In the genomic region with DNA sequence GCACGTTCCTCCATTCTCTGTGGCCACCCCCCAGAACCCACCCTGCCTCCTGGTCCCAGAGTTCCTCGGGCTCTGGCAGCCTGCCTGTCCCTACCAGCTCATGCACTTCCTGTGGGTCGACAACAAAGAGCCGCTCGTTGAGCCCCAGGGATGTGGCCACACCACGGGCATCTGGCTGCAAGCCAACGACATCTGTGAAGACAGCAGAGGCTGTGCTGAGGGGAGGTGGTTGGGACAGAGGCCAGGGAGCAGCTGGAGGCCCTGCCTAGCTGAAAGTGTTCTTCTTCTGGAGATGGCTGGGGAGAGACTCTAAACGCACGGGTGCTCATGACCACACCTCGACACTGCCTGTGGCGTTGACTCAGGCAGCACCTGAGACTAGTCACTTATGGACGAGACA, we compare ENCODE assay signal across 8 mouse cellular contexts. TPM values are rescaled to one million over a fixed set of nuclear protein-coding genes. Genes with fewer than 3 reads are reported as not detected.
DNase-seq lines count a peak whose midpoint lies in the region; ATAC-seq and TF ChIP-seq lines count a peak whose summit lies in the region.

No protein-coding gene starts in this region.

- H3K36me3 ChIP-seq in heart, adult 2 months (ENCODE audit: control insufficient read depth, insufficient read depth, low read length): peaks cover 13% of the 10 kb centered on the region
- peaks cover 16% of the 10 kb centered on the region for H3K36me3 ChIP-seq in kidney, embryonic 14.5 days (ENCODE audit: control insufficient read depth, insufficient read depth, low read length)
- peaks cover 2% of the 10 kb centered on the region; the same call in 1 of the 2 replicates for H3K36me3 ChIP-seq in limb, embryonic 11.5 days (ENCODE audit: control insufficient read depth, insufficient read depth, low read length)
- no peaks in the 10 kb centered on the region for H3K36me3 ChIP-seq in stomach, embryonic 14.5 days (ENCODE audit: control insufficient read depth, insufficient read depth, low read length)

- TF ChIP-seq POLR2A in heart, adult 2 months (IDR thresholded peaks at IDR 0.05; ENCODE audit: insufficient read depth, low read depth, low read length): no peak

- no peak overlapping the region for H3K4me3 ChIP-seq in heart, adult 2 months
- H3K4me3 ChIP-seq in kidney, embryonic 14.5 days (ENCODE audit: low read length): no peak overlapping the region
- H3K4me3 ChIP-seq in limb, embryonic 11.5 days (ENCODE audit: low read depth, low read length): no peak overlapping the region
- H3K4me3 ChIP-seq in stomach, embryonic 14.5 days (ENCODE audit: low read depth, low read length): no peak overlapping the region

- intact Hi-C loops in heart, adult 2 months (cut with DNase I): loop anchor here (2.0 kb wide), 1 partner anchor 26 kb away; no protein-coding TSS in a partner anchor

- H3K27ac ChIP-seq in heart, adult 2 months: peak overlapping the region; percentile 26; the same call in 1 of the 2 replicates
- H3K27ac ChIP-seq in kidney, embryonic 14.5 days (ENCODE audit: low read depth, low read length): no peak overlapping the region
- 0 out of 2 replicates have a peak overlapping the region, but pooled peaks have one; percentile 26 for H3K27ac ChIP-seq in limb, embryonic 11.5 days (replicated peaks; ENCODE audit: low read depth, low read length)
- peak overlapping the region; percentile 22; the same call in 1 of the 2 replicates for H3K27ac ChIP-seq in stomach, embryonic 14.5 days (ENCODE audit: low read length)

- H3K4me1 ChIP-seq in heart, adult 2 months (ENCODE audit: control insufficient read depth, insufficient read depth, low read length): peaks cover 14% of the 10 kb centered on the region
- H3K4me1 ChIP-seq in kidney, embryonic 14.5 days (ENCODE audit: control insufficient read depth, insufficient read depth, low read length): peaks cover 20% of the 10 kb centered on the region
- peaks cover 14% of the 10 kb centered on the region for H3K4me1 ChIP-seq in limb, embryonic 11.5 days (ENCODE audit: control insufficient read depth, insufficient read depth, low read length)
- peaks cover 20% of the 10 kb centered on the region for H3K4me1 ChIP-seq in stomach, embryonic 14.5 days (ENCODE audit: control insufficient read depth, insufficient read depth, low read length)

- H3K79me2 ChIP-seq in heart, adult 2 months (replicated peaks; ENCODE audit: control insufficient read depth, insufficient read depth, low read length): no peaks in the 10 kb centered on the region

- H3K4me2 ChIP-seq in kidney, embryonic 14.5 days (replicated peaks; ENCODE audit: low read depth, low read length): no peak overlapping the region; the same call in 1 of the 2 replicates
- no peak overlapping the region for H3K4me2 ChIP-seq in limb, embryonic 11.5 days (ENCODE audit: low read depth, severe bottlenecking)
- H3K4me2 ChIP-seq in stomach, embryonic 14.5 days (replicated peaks; ENCODE audit: low read depth, low read length): no peak overlapping the region

- WGBS in heart, adult 2 months: 12% methylated on average over 12 of the region's 12 CpGs
- 36% methylated on average over 12 of the region's 12 CpGs for WGBS in kidney, embryonic 14.5 days
- WGBS in limb, embryonic 11.5 days: 49% methylated on average over 12 of the region's 12 CpGs
- WGBS in stomach, embryonic 14.5 days: 24% methylated on average over 12 of the region's 12 CpGs

- H3K9me3 ChIP-seq in kidney, embryonic 14.5 days (ENCODE audit: control insufficient read depth, low read length): no peaks in the 10 kb centered on the region
- H3K9me3 ChIP-seq in limb, embryonic 11.5 days (ENCODE audit: control insufficient read depth, low read length): no peaks in the 10 kb centered on the region
- no peaks in the 10 kb centered on the region for H3K9me3 ChIP-seq in stomach, embryonic 14.5 days (ENCODE audit: control insufficient read depth, low read depth, low read length)

- ATAC-seq in kidney, embryonic 14.5 days (ENCODE audit: low FRiP score, low TSS enrichment): peak; percentile 61
- ATAC-seq in limb, embryonic 11.5 days (ENCODE audit: insufficient number of reproducible peaks, low FRiP score, low TSS enrichment, low read depth): peak; percentile 42; the same call in 1 of the 2 replicates
- ATAC-seq in stomach, embryonic 14.5 days (ENCODE audit: insufficient number of reproducible peaks, insufficient read depth, low FRiP score, low read depth): no peak; the same call in 1 of the 2 replicates

- no peak for TF ChIP-seq CTCF in heart, adult 2 months (IDR thresholded peaks at IDR 0.05)

- H3K27me3 ChIP-seq in heart, adult 2 months (ENCODE audit: control insufficient read depth, insufficient read depth, low read length): no peaks in the 10 kb centered on the region
- no peaks in the 10 kb centered on the region for H3K27me3 ChIP-seq in kidney, embryonic 14.5 days (ENCODE audit: control insufficient read depth, insufficient read depth, low read length)
- H3K27me3 ChIP-seq in limb, embryonic 11.5 days (ENCODE audit: control insufficient read depth, insufficient read depth, low read length): no peaks in the 10 kb centered on the region
- H3K27me3 ChIP-seq in stomach, embryonic 14.5 days (ENCODE audit: control insufficient read depth, insufficient read depth, low read length): no peaks in the 10 kb centered on the region

- peak; percentile 40 for DNase-seq in gastrocnemius, adult 18-20 months (ENCODE audit: low spot score)
- no peak for DNase-seq in gastrocnemius, adult 8-10 months (ENCODE audit: low spot score in 2 of 2)
- DNase-seq in cerebellum, postnatal 25 days: peak; percentile 50 to 69
- DNase-seq in heart, adult 2 months: peak; percentile 69 to 73
- DNase-seq in limb, embryonic 11.5 days (ENCODE audit: low spot score): peak; percentile 69
- DNase-seq in naive thymus-derived CD4-positive, alpha-beta T cell, adult 2 months (ENCODE audit: low read depth): peak; percentile 46

- TF ChIP-seq EP300 in heart, adult 2 months (IDR thresholded peaks at IDR 0.05; ENCODE audit: insufficient read depth, low read depth, low read length): no peak

- no peak overlapping the region for H3K9ac ChIP-seq in heart, adult 2 months (ENCODE audit: low read depth, low read length)
- no peak overlapping the region for H3K9ac ChIP-seq in kidney, embryonic 14.5 days (ENCODE audit: low read depth, low read length)
- no peak overlapping the region; the same call in 1 of the 2 replicates for H3K9ac ChIP-seq in limb, embryonic 11.5 days (ENCODE audit: low read length)
- H3K9ac ChIP-seq in stomach, embryonic 14.5 days (replicated peaks; ENCODE audit: low read depth, low read length): no peak overlapping the region

RNA-seq across cellular contexts. Expression of a gene that starts 17.1 kb away (rescaled TPM):
- total RNA-seq in gastrocnemius, adult 18-20 months (2021): 1 to 10 TPM; 6.6 to 9.0 TPM
- total RNA-seq in gastrocnemius, adult 8-10 months (2022): 1 to 10 TPM; 5.1 to 6.3 (median 5.5) TPM
- 10 to 100 TPM; 21.5 to 27.9 TPM for total RNA-seq in heart, adult 2 months (2021)
- 44.4 and 57.0 TPM in 2 replicates for polyA plus RNA-seq in heart, adult 2 months (2012; rRNA removed)
- polyA plus RNA-seq in kidney, embryonic 14.5 days (2014; fragmentation: Nextera tagmentation; extraction: Ambion mirVana): 11.9 and 15.7 TPM in 2 replicates
- polyA plus RNA-seq in limb, embryonic 11.5 days (2014; fragmentation: Nextera tagmentation; extraction: Ambion mirVana): 3.4 and 3.9 TPM in 2 replicates
- 6.1 and 7.5 TPM in 2 replicates for polyA plus RNA-seq in stomach, embryonic 14.5 days (2014; fragmentation: Nextera tagmentation; extraction: Ambion mirVana)

RNA-seq across cellular contexts. Expression of a gene that starts 19.6 kb away (rescaled TPM):
- total RNA-seq in gastrocnemius, adult 18-20 months (2021): under 1 TPM; 0.34 to 0.45 TPM
- total RNA-seq in gastrocnemius, adult 8-10 months (2022): under 1 TPM; 0.19 to 0.49 (median 0.31) TPM
- total RNA-seq in heart, adult 2 months (2021): 1 to 10 TPM; 1.1 to 1.2 TPM
- polyA plus RNA-seq in heart, adult 2 months (2012; rRNA removed): 2.4 TPM in 2 replicates
- polyA plus RNA-seq in kidney, embryonic 14.5 days (2014; fragmentation: Nextera tagmentation; extraction: Ambion mirVana): 0.20 and 0.34 TPM in 2 replicates
- polyA plus RNA-seq in limb, embryonic 11.5 days (2014; fragmentation: Nextera tagmentation; extraction: Ambion mirVana): 0.25 TPM in 1 of 2 replicates, not detected in the other
- 0.20 TPM in 1 of 2 replicates, not detected in the other for polyA plus RNA-seq in stomach, embryonic 14.5 days (2014; fragmentation: Nextera tagmentation; extraction: Ambion mirVana)

RNA-seq across cellular contexts. Expression of a gene that starts 27.6 kb away (rescaled TPM):
- 10 to 100 TPM; 45.0 to 48.7 TPM for total RNA-seq in gastrocnemius, adult 18-20 months (2021)
- total RNA-seq in gastrocnemius, adult 8-10 months (2022): 10 to 100 TPM; 40.0 to 52.7 (median 47.3) TPM
- total RNA-seq in heart, adult 2 months (2021): 10 to 100 TPM; 72.7 to 73.0 TPM
- polyA plus RNA-seq in heart, adult 2 months (2012; rRNA removed): 82.8 and 85.3 TPM in 2 replicates
- polyA plus RNA-seq in kidney, embryonic 14.5 days (2014; fragmentation: Nextera tagmentation; extraction: Ambion mirVana): 34.4 and 36.1 TPM in 2 replicates
- polyA plus RNA-seq in limb, embryonic 11.5 days (2014; fragmentation: Nextera tagmentation; extraction: Ambion mirVana): 20.0 and 24.8 TPM in 2 replicates
- polyA plus RNA-seq in stomach, embryonic 14.5 days (2014; fragmentation: Nextera tagmentation; extraction: Ambion mirVana): 23.5 and 24.0 TPM in 2 replicates

RNA-seq across cellular contexts. Expression of a gene that starts 45.1 kb away (rescaled TPM):
- 10 to 100 TPM; 12.0 to 14.0 TPM for total RNA-seq in gastrocnemius, adult 18-20 months (2021)
- 10 to 100 TPM; 12.5 to 13.9 (median 12.8) TPM for total RNA-seq in gastrocnemius, adult 8-10 months (2022)
- total RNA-seq in heart, adult 2 months (2021): 10 to 100 TPM; 12.7 to 14.2 TPM
- polyA plus RNA-seq in heart, adult 2 months (2012; rRNA removed): 4.4 and 7.4 TPM in 2 replicates
- polyA plus RNA-seq in kidney, embryonic 14.5 days (2014; fragmentation: Nextera tagmentation; extraction: Ambion mirVana): 37.2 and 47.2 TPM in 2 replicates
- polyA plus RNA-seq in limb, embryonic 11.5 days (2014; fragmentation: Nextera tagmentation; extraction: Ambion mirVana): 49.5 and 50.0 TPM in 2 replicates
- 32.6 and 34.1 TPM in 2 replicates for polyA plus RNA-seq in stomach, embryonic 14.5 days (2014; fragmentation: Nextera tagmentation; extraction: Ambion mirVana)

Comparison
In these comparisons a context has a peak if more than half of its experiments do, and no peak if none do; other contexts are left out.
1. DNase-seq: peak in gastrocnemius, adult 18-20 months (single experiment), cerebellum, postnatal 25 days (2 of 2), heart, adult 2 months (2 of 2), limb, embryonic 11.5 days (single experiment) and naive thymus-derived CD4-positive, alpha-beta T cell, adult 2 months (single experiment); none in gastrocnemius, adult 8-10 months (0 of 2).